ENCODE assay signal across 20 mouse cellular contexts in the genomic region with DNA sequence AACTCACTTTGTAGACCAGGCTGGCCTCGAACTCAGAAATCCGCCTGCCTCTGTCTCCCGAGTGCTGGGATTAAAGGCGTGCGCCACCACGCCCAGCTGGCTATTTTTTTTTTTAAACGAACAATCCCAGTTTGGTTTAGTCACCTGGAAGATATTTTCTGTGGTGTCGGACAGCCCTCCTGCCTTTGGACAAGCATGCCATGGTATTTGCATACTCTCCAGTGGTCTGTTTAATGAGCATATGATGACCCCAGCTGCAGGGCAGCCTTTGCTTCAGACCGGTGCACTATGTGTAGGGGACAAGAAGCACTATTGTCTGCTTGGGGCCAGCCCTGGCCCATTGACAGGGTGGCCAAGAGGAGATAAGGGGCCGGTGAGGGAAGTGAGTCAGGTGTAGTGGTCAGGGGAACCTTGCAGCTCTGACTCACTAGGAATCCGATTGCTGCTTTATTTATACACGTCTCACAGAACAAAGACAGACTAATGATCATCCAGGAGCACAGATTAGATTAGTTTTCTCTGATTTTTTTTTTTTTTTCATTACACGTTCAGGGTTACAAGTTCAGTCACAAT. TPM values are rescaled to one million over a fixed set of nuclear protein-coding genes. Genes with fewer than 3 reads are reported as not detected.
"Had no signal": no experiment of that assay in that cellular context is flagged by ENCODE, and none has a peak within 500 bp of the region (broad histone marks: within the 10 kb centered on the region; RNA-seq: fewer than 3 reads in every experiment).

No protein-coding gene starts in this region.

- H3K27ac ChIP-seq: layer of hippocampus, adult 2 months; limb, embryonic 15.5 days; liver, embryonic 12.5 days; macrophage; neural tube, embryonic 12.5 days had no signal

- H3K36me3 ChIP-seq: limb, embryonic 15.5 days; liver, embryonic 12.5 days; neural tube, embryonic 12.5 days had no signal

- DNase-seq: kidney, adult 18-20 months; kidney, postnatal 10 days; kidney, postnatal 4 days; lung, embryonic 14.5 days; lung, postnatal 10 days; midbrain, embryonic 14.5 days; retina, postnatal 1 day; right cerebral cortex, postnatal 4 days; thymus, postnatal 36 days had no signal

- H3K4me3 ChIP-seq: layer of hippocampus, adult 2 months; limb, embryonic 15.5 days; liver, embryonic 12.5 days; neural tube, embryonic 12.5 days had no signal

- H3K27me3 ChIP-seq: limb, embryonic 15.5 days; liver, embryonic 12.5 days; neural tube, embryonic 12.5 days had no signal

RNA-seq across cellular contexts. Expression of a gene that starts 28.2 kb away (rescaled TPM):
- total RNA-seq: layer of hippocampus, adult 2 months; layer of hippocampus, postnatal 10 days; left cerebral cortex, adult 18-20 months; left cerebral cortex, postnatal 14 days; monocyte, adult 5-6 weeks; neutrophil, adult 5-6 weeks had no signal
- polyA plus RNA-seq: limb, embryonic 11.5 days; limb, embryonic 15.5 days; liver, embryonic 12.5 days; lung, embryonic 14.5 days; macrophage; midbrain, embryonic 14.5 days; neural tube, embryonic 12.5 days had no signal
